Mouse (Mus musculus) heart, embryonic 16.5 days (tissue): Measurements from ENCODE around the gene Vps33b. TPM values are rescaled to one million over a fixed set of nuclear protein-coding genes. Genes with fewer than 3 reads are reported as not detected.

Experiments
- ATAC-seq: fragments of 200-750 bp; cut with Nextera tagmentation; replicated peaks from 2 replicates; pipeline ENCODE4 v1.8.0; 2017; ENCODE audit warnings: moderate number of reproducible peaks; ENCODE audit not compliant: insufficient read depth, low FRiP score; ENCODE audit errors: extremely low read depth
- H3K27ac ChIP-seq: fragments of 300-500 bp; sonication (generic); 2 replicates; pipeline ENCODE4 v1.5.1; 2014; ENCODE audit warnings: mild to moderate bottlenecking, low read length, control low read depth, moderate library complexity
- H3K27me3 ChIP-seq: fragments of 300-500 bp; sonication (generic); 2 replicates; pipeline ENCODE4 v1.6.1; 2014; ENCODE audit warnings: low read length, mixed read lengths; ENCODE audit not compliant: control insufficient read depth, insufficient read depth
- H3K36me3 ChIP-seq: fragments of 300-500 bp; sonication (generic); 2 replicates; pipeline ENCODE4 v1.6.1; 2014; ENCODE audit not compliant: control insufficient read depth, insufficient read depth
- H3K4me1 ChIP-seq: fragments of 300-500 bp; sonication (generic); 2 replicates; pipeline ENCODE4 v1.6.1; 2014; ENCODE audit warnings: low read length, mixed read lengths; ENCODE audit not compliant: control insufficient read depth, insufficient read depth
- H3K4me2 ChIP-seq: fragments of 300-500 bp; sonication (generic); 2 replicates; pipeline ENCODE4 v1.6.1; 2014; ENCODE audit warnings: low read depth, mild to moderate bottlenecking, control low read depth, low read length
- H3K4me3 ChIP-seq: fragments of 300-500 bp; sonication (generic); 2 replicates; pipeline ENCODE4 v1.5.1; 2014; ENCODE audit warnings: mild to moderate bottlenecking, control low read depth, low read length
- H3K9ac ChIP-seq: fragments of 300-500 bp; sonication (generic); 2 replicates; pipeline ENCODE4 v1.6.1; 2014; ENCODE audit warnings: low read length, control low read depth
- H3K9me3 ChIP-seq: fragments of 300-500 bp; sonication (generic); replicated peaks from 2 replicates; pipeline ENCODE4 v1.6.1; 2016; ENCODE audit warnings: low read length; ENCODE audit not compliant: control insufficient read depth
- WGBS: fragments of 180-500 bp; shearing (Covaris S2); extraction: QIAGEN DNeasy Blood & Tissue Kit; methylation state at CpG from one replicate; pipeline ENCODE4 v1.1.7; 2014; 5-methylcytosine and 5-hydroxymethylcytosine counted together
- polyA plus RNA-seq: library from polyadenylated mRNA; unstranded; fragments of >200 nt; fragmentation: Nextera tagmentation; extraction: Ambion mirVana; gene quantifications from 2 replicates; pipeline ENCODE4 v1.2.1, GENCODE M21; 2015

Gene Vps33b
- polyA plus RNA-seq, 1 experiment from 2014 or later: 12.7 TPM

GRCm38 (mm10) chr7:80281646-80282045 is 12.2 kb downstream of the Vps33b start:
- Histone ChIP-seq H3K27me3 (no peaks in the 10 kb centered on the region), H3K9ac (no peak overlapping the region), H3K9me3 (no peaks in the 10 kb centered on the region), H3K4me1 (no peaks in the 10 kb centered on the region), H3K4me2 (no peak overlapping the region), H3K4me3 (no peak overlapping the region), H3K27ac (no peak overlapping the region), H3K36me3 (peaks cover 33% of the 10 kb centered on the region)
- 87% methylated on average over 3 of the region's 3 CpGs for WGBS
- no peak for ATAC-seq

GRCm38 (mm10) chr7:80283226-80283918 is 13.9 kb downstream of the Vps33b start:
- no peak for ATAC-seq
- Histone ChIP-seq H3K9me3 (no peaks in the 10 kb centered on the region), H3K27me3 (no peaks in the 10 kb centered on the region), H3K27ac (no peak overlapping the region), H3K4me2 (no peak overlapping the region), H3K4me3 (no peak overlapping the region), H3K4me1 (no peaks in the 10 kb centered on the region), H3K36me3 (peaks cover 44% of the 10 kb centered on the region), H3K9ac (no peak overlapping the region)
- 74% methylated on average over 3 of the region's 3 CpGs for WGBS

- Histone ChIP-seq H3K27me3 (no peaks in the 10 kb centered on the region), H3K9me3 (no peaks in the 10 kb centered on the region), H3K9ac (no peak overlapping the region), H3K36me3 (peaks cover 44% of the 10 kb centered on the region), H3K4me3 (no peak overlapping the region), H3K4me1 (no peaks in the 10 kb centered on the region), H3K4me2 (no peak overlapping the region), H3K27ac (no peak overlapping the region)
- no peak for ATAC-seq
- 74% methylated on average over 5 of the region's 5 CpGs for WGBS
Measured at GRCm38 (mm10) chr7:80284391-80284790, 14.9 kb downstream of the Vps33b start.

GRCm38 (mm10) chr7:80285725-80286124 is 16.3 kb downstream of the Vps33b start:
- Histone ChIP-seq H3K4me1 (no peaks in the 10 kb centered on the region), H3K27me3 (no peaks in the 10 kb centered on the region), H3K9ac (no peak overlapping the region), H3K4me2 (no peak overlapping the region), H3K4me3 (no peak overlapping the region), H3K27ac (no peak overlapping the region), H3K36me3 (peaks cover 43% of the 10 kb centered on the region), H3K9me3 (no peaks in the 10 kb centered on the region)
- 86% methylated on average over 6 of the region's 6 CpGs for WGBS
- no peak for ATAC-seq

GRCm38 (mm10) chr7:80287736-80288135 is 18.3 kb downstream of the Vps33b start:
- Histone ChIP-seq H3K9me3 (no peaks in the 10 kb centered on the region), H3K4me2 (no peak overlapping the region), H3K36me3 (peaks cover 45% of the 10 kb centered on the region), H3K27ac (no peak overlapping the region; the same call in 1 of the 2 replicates), H3K4me3 (no peak overlapping the region), H3K27me3 (no peaks in the 10 kb centered on the region), H3K4me1 (no peaks in the 10 kb centered on the region), H3K9ac (no peak overlapping the region)
- WGBS: 84% methylated on average over 10 of the region's 10 CpGs
- no peak; the same call in 1 of the 2 replicates for ATAC-seq

GRCm38 (mm10) chr7:80294062-80294763 is 24.8 kb downstream of the Vps33b start, which contains the start of gene Prc1:
TSS of gene Prc1 (plus strand) at chr7:80294450.
- H3K9me3 ChIP-seq: no peaks in the 10 kb centered on the region
- peaks cover 8% of the 10 kb centered on the region; the same call in 1 of the 2 replicates for H3K36me3 ChIP-seq
- H3K27me3 ChIP-seq: no peaks in the 10 kb centered on the region
- H3K4me1 ChIP-seq: peaks cover 20% of the 10 kb centered on the region
- ATAC-seq: peak; percentile 100
- peak within 1 kb of the TSS; percentile 89 for H3K27ac ChIP-seq
- H3K4me2 ChIP-seq: peak within 1 kb of the TSS; percentile 86
- under 1% methylated on average over 52 of the region's 52 CpGs for WGBS
- H3K9ac ChIP-seq: peak within 1 kb of the TSS; percentile 90
- H3K4me3 ChIP-seq: peak within 1 kb of the TSS; percentile 96

- Histone ChIP-seq H3K27me3 (no peaks in the 10 kb centered on the region), H3K4me3 (peak overlapping the region; percentile 96), H3K9ac (peak overlapping the region; percentile 90), H3K36me3 (peaks cover 9% of the 10 kb centered on the region), H3K9me3 (no peaks in the 10 kb centered on the region), H3K4me2 (peak overlapping the region; percentile 86), H3K4me1 (peaks cover 20% of the 10 kb centered on the region), H3K27ac (peak overlapping the region; percentile 89)
- 7% methylated on average over 37 of the region's 37 CpGs for WGBS
- peak; percentile 55 for ATAC-seq
Measured at GRCm38 (mm10) chr7:80294764-80295648, 25.6 kb downstream of the Vps33b start.

GRCm38 (mm10) chr7:80296462-80296861 is 27.0 kb downstream of the Vps33b start:
- H3K4me3 ChIP-seq: peak overlapping the region; percentile 20
- no peak for ATAC-seq
- peaks cover 11% of the 10 kb centered on the region for H3K36me3 ChIP-seq
- H3K9me3 ChIP-seq: no peaks in the 10 kb centered on the region
- no peak overlapping the region for H3K9ac ChIP-seq
- no peaks in the 10 kb centered on the region for H3K27me3 ChIP-seq
- WGBS: 93% methylated on average over 6 of the region's 6 CpGs
- no peak overlapping the region for H3K27ac ChIP-seq
- H3K4me1 ChIP-seq: peaks cover 20% of the 10 kb centered on the region
- H3K4me2 ChIP-seq: peak overlapping the region; percentile 86
